Mouse (Mus musculus): ENCODE results near the gene Fmn2.

Fmn2 gene

DNA sequence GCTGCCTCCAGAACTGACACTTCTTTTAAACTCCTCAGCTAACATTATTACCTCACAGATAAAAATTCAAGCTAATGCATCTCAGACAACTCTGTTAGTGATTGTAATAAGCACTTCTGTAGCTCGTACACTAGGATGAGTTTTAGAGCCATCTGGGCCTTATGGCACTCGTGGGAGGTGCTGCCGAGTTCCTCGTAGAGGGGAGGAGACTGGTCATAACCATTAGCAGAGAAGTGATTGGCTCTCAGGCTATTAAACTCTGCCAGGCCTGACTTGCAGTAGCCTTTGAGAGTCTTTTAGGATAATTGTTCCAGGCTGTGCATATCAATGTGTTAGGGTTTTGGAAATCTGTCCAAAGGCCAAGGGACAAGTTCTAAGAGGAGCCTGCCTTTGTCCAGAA, 55.6 kb downstream of the Fmn2 start:
- no peak for DNase-seq (ENCODE audit: low read depth, low spot score)

DNA sequence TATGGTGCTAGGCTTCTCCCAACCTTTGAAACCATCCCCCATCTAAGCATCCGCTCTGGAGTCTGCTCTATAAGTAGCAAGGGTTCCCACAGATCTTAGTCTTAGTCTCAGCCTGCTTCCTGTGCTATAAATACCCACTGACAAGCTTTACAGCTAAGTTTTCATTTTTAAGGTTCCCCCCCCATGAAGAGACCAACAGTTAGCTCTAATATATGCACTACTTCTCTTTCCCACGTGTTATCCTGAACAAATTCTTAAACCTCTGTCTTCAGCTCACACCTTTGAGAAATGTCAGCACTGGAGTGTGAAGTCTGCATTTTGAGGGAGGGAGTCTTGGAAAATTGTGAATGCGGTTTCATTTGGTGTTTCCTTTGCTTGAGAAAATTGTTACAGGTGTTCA, 56.2 kb downstream of the Fmn2 start:
- DNase-seq (ENCODE audit: low read depth, low spot score): no peak

GRCm38 (mm10) chr1:174558488-174558887, 56.9 kb downstream of the Fmn2 start:
- no peak for DNase-seq (ENCODE audit: low read depth, low spot score)

DNA sequence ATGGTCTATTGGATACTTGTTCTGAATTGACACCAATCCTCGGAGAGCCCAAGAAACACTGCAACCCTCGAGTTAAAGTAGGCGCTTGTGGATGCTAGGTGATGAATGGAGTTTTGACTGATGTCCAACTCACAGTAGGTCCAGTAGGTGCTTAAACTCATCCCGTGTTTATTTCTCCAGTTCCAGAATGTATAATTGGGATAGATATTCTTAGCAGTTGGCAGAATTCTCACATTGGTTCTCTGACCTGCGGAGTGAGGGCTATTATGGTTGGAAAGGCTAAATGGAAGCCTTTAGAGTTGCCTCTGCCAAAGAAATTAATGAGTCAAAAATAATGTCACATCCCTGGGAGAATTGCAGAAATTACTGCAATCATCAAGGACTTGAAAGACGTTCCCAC, 62.9 kb downstream of the Fmn2 start:
- DNase-seq (ENCODE audit: low read depth, low spot score): no peak

GRCm38 (mm10) chr1:174568609-174569008, 67.0 kb downstream of the Fmn2 start:
- DNase-seq (ENCODE audit: low read depth, low spot score): no peak

- DNase-seq (ENCODE audit: low read depth, low spot score): no peak
These were observed 90.9 kb downstream of the Fmn2 start for GRCm38 (mm10) chr1:174592420-174592980.

DNA sequence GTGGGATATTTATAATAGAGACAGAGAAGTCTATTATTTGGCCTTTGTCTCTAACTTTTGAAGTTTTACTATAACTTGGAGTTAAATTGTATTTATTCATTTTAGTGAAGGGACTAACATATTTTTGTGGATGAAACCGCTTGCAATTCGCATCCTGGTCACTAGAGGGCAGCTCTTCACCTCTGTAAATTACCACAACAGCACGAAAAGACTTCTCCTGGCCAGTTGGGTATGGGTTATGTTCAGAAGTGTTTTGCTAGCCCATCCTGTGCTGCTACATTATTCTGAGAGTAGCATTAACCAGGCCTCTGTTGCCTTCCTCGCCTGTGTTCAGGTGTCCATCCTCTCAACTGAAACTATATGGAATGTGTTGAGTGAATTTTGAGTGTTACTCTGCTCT, 93.4 kb downstream of the Fmn2 start:
- DNase-seq (ENCODE audit: low read depth, low spot score): peak; percentile 18

DNA sequence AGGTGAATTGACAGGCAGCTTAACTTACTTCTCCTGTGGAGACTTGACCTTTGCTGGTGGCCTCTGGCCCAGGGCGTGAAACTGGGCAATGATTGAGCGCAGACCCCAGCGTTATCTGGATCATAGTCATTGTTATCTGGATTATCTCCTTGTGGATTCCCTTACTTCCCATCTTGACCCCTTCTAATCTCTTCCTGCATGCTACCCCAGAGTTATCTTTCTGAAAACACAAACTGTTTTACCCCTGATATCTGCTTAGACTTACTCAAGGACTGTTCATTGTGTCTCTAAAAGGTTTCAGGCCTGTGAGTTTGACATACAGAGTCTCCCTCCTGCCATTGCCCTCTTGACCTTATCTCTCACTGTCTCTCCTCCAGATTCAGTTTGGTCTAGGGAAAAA, 95.9 kb downstream of the Fmn2 start:
- no peak for DNase-seq (ENCODE audit: low read depth, low spot score)

GRCm38 (mm10) chr1:174598226-174598625, 96.6 kb downstream of the Fmn2 start:
- DNase-seq (ENCODE audit: low read depth, low spot score): no peak

DNA sequence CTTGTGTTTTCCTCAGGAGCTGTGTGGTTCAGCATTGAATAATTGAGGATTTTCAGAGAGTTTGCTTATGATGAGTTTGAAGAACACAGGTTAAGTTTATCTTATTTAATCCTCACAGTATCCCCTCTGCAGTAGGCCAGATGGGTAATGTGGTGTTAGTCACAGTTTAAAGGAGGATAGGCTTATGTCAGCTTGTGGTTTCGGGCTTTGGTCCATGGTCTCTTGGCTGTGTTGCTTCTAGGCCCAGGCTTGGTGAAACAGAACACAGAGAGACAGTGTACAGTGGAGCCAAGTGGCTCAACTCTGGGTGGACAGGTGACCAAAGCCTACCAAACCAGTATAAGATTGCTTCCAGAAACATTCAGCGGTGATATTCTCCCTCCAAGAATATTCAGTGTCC, 98.4 kb downstream of the Fmn2 start:
- no peak for DNase-seq (ENCODE audit: low read depth, low spot score)

DNA sequence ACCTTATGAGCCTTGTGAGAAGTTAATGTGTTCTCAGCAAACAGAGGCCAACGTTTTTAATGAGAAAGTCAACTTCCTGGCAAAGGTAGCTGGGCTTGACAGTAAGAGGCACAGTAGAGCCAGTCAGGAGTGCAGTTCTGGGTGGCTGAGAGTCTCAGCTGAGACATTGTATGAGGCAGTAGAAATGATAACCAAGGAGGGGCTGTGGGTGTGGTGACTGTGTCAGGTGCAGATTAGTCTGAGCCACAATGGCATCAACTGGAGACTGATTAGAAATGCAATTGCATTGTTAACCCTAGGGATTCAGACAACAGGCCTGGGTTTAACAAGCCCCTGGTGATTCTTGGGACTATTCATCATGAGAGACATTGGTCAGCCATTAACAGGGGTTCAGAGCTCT, 99.0 kb downstream of the Fmn2 start:
- DNase-seq (ENCODE audit: low read depth, low spot score): no peak

DNA sequence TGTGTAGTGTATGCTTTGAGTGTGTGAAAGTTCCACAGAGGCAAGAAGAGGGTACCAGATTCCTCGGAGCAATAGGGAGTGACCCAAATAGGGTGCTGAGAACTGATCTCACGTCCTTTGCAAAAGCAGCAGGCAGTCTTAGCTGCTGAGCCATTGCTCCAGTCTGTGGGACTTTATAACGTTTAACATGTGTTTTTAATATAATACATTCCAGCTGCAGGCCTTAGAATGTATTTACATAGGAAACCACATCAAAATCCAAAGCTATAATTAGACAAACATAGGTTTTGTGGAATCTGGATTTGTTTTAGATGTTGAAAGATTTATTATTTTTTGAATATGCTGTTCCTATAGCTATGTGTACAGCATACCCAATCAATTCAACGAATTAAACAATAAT, 115.7 kb downstream of the Fmn2 start:
- DNase-seq (ENCODE audit: low read depth, low spot score): no peak

DNA sequence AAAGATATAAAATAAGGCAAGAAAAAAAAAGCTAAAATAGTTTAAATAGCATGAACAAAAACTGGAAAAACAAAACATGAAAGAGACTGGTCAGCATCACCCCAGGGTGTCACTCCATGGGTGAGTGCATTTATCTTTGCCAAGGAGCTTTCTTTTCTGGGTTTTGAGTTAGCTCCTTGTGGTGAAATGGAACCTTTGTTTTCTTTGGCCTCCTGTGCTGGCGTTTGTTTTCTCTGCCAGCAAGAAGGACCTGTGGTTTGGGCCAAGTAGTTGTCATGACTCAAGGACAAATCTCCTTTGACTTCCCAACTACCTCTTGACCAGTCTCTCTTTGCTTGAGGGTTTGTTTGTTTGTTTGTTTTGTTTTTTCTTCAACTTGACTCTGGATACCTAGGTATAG, 119.9 kb downstream of the Fmn2 start:
- DNase-seq (ENCODE audit: low read depth, low spot score): no peak

DNA sequence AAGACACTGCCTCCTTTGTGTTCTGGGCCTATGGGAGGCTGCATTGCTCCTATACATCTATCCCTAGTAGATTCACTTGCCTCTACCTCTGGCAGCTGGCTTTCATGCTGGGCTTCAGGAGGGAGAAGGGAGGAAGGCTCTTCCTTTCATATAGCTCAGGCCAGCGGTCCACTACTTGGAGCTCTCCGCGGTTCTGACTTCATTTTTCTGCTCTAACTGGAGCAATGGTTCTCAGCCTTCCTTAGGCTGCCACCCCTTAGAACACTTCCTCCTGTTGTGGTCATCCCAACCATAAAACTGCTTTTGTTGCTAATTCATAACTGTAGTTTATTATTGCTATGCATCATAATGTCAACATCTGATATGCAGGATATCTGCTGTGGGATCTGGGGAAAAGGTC, 121.4 kb downstream of the Fmn2 start:
- DNase-seq (ENCODE audit: low read depth, low spot score): no peak

- DNase-seq (ENCODE audit: low read depth, low spot score): no peak
These were observed 128.4 kb downstream of the Fmn2 start for GRCm38 (mm10) chr1:174630074-174630473.

DNA sequence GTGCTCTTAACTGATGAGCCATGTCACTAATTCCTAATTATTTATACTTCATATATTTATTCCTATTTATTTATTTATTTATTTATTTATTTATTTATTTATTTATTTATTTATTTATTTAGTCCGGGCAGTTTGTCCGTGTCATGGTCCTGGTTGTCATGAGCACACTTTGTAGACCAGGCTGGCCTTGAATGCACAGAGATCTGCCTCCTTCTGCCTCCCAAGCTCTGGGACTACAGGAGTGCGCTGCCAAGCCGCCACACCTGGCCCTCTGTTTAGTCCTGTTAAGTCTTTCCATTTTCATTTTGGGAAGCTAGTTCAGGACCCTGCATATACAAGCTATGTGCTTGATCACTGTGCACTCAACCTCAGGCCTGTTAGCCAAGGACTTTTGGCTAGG, 134.7 kb downstream of the Fmn2 start:
- no peak for DNase-seq (ENCODE audit: low read depth, low spot score)

GRCm38 (mm10) chr1:174637564-174638085, 136.0 kb downstream of the Fmn2 start:
- no peak for DNase-seq (ENCODE audit: low read depth, low spot score)

DNA sequence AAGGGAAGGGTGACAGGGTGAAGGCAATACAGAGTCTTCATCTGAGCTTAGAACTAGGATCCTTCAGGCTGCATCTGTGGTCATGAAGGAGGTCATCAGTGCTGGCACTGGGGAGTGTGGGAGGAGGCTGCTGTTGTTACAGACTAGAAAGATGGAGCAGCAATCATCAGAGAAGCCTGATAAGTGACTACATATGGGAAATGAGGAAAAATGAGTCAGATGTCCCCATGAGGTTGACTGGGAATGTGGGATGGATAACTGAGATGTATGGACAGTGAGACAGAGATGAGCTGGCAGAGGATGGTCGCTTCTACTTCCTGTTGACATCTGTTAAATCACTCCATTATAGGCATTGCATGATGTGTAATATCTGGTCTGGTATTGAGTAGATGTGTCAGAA, 139.3 kb downstream of the Fmn2 start:
- DNase-seq (ENCODE audit: low read depth, low spot score): no peak

DNA sequence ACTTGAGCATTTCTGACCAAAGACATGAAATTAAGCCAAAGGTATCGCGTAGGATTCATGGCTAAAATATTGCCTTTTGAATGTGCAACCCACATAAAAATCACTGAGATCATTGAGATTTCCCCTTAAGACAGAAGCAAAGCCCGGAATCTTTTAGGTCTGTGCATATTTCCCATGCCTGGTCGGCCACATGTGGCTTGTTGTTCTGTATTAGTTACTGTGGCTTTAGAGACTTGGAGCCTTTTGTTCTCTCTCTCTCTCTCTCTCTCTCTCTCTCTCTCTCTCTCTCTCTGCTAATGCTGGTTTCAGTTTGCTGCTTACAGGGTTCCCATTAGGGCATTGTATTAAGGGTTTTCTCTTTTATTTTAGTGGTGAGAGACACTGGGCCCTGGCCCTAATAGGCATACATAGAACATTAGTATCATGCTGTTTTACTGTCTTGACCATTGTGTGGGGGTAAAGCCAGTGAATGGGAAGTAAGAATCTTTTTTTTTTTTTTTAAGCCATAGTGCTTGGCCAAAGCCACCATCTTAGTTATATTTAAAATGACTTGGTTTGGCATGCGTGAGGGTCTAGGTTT, 141.9 kb downstream of the Fmn2 start:
- DNase-seq (ENCODE audit: low read depth, low spot score): no peak

DNA sequence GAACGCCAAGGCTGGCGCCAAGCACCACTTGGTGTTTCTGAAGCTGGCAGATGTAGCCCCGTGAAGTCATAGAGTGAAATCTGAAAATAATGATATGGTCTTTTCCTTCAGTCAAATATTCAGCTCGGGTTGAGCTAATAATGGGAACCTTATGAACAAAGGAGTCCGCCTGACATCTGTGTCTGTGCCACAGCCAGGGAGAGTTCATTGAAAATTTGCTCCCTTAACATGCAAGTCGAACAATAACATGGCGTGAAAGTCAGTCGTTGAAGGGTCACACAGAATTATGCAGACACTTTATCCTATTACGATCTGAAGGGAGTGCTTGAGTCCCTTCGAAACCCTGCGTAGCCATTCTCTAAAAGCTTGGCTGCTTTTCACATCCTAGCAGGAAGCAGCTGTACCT, 147.8 kb downstream of the Fmn2 start:
- no peak for DNase-seq (ENCODE audit: low read depth, low spot score)

DNA sequence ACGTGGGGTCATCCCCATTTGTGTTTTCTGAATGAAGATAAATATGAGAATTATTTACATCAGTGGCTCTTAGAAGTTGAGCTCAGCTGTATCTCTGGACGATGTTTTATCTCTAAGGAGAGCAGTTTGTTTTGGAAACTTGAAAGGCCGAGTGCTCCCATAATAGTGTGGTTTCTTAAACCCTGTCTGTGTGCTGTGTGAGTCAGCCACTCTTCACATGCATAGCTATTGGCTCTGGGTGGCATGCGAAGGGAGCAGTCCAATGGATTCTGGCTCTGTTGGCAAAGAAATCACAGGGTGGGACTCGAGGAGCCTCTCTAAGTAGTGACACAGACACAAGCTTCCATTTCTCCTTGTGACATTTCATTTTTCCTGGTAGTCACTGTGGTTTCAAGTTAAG, 152.9 kb downstream of the Fmn2 start:
- no peak for DNase-seq (ENCODE audit: low read depth, low spot score)

DNA sequence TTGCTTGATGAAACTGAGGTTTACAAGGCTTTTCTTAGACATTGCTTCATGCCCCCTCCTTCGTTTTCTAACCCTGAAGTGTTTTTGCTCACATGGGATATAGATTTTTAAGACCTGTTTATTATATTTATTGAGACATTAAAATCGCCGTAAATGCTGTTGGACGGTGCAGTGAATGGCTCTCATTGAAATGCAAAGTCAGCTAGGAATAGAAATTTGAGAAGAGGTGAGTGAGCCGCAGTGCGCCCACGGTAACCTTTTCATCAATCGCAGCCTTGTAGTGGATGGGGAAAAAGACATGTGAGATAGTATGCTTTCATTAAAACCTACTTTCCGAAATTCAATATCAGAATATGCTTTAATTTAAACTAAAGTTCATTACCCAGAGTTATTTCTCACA, 153.7 kb downstream of the Fmn2 start:
- no peak for DNase-seq (ENCODE audit: low read depth, low spot score)

- DNase-seq (ENCODE audit: low read depth, low spot score): no peak
These were observed 154.9 kb downstream of the Fmn2 start for GRCm38 (mm10) chr1:174656554-174656953.

All from skeletal muscle tissue, adult 2 months (tissue).